Mouse (Mus musculus): ENCODE results near the gene Rbfox3. TPM values are rescaled to one million over a fixed set of nuclear protein-coding genes. Genes with fewer than 3 reads are reported as not detected.
"Not testable (repeated sequence)": the region's sequence is repeated elsewhere in the genome, so short reads cannot be mapped to it uniquely, and the experiment has no call there.

Rbfox3 gene
- polyA plus RNA-seq, 1 experiment: not detected

- Histone ChIP-seq H3K27ac (ENCODE audit: insufficient read depth, low read depth, low read length) (no peak overlapping the region), H3K4me1 (ENCODE audit: control insufficient read depth, insufficient read depth, low read length) (no peaks in the 10 kb centered on the region), H3K4me3 (ENCODE audit: insufficient read depth, low read length) (no peak overlapping the region)
- TF ChIP-seq CTCF (IDR thresholded peaks at IDR 0.05; ENCODE audit: low read depth, low read length): no peak
- no peak for TF ChIP-seq POLR2A (IDR thresholded peaks at IDR 0.05; ENCODE audit: borderline replicate concordance, low read depth, low read length)
Observed at GRCm38 (mm10) chr11:118794856-118795602, 116.4 kb downstream of the Rbfox3 start.

- TF ChIP-seq POLR2A (IDR thresholded peaks at IDR 0.05; ENCODE audit: borderline replicate concordance, low read depth, low read length) (no peak), CTCF (IDR thresholded peaks at IDR 0.05; ENCODE audit: low read depth, low read length) (no peak)
- Histone ChIP-seq H3K27ac (ENCODE audit: insufficient read depth, low read depth, low read length) (no peak overlapping the region), H3K4me1 (ENCODE audit: control insufficient read depth, insufficient read depth, low read length) (no peaks in the 10 kb centered on the region), H3K4me3 (ENCODE audit: insufficient read depth, low read length) (no peak overlapping the region)
Observed at GRCm38 (mm10) chr11:118793639-118794021, 117.8 kb downstream of the Rbfox3 start.

GRCm38 (mm10) chr11:118792916-118793638 lies 118.3 kb downstream of the Rbfox3 start:
- TF ChIP-seq CTCF (IDR thresholded peaks at IDR 0.05; ENCODE audit: low read depth, low read length) (no peak), POLR2A (IDR thresholded peaks at IDR 0.05; ENCODE audit: borderline replicate concordance, low read depth, low read length) (no peak)
- Histone ChIP-seq H3K27ac (ENCODE audit: insufficient read depth, low read depth, low read length) (no peak overlapping the region), H3K4me1 (ENCODE audit: control insufficient read depth, insufficient read depth, low read length) (no peaks in the 10 kb centered on the region), H3K4me3 (ENCODE audit: insufficient read depth, low read length) (no peak overlapping the region)

- H3K4me1 ChIP-seq (ENCODE audit: control insufficient read depth, insufficient read depth, low read length): no peaks in the 10 kb centered on the region
- no peak for TF ChIP-seq POLR2A (IDR thresholded peaks at IDR 0.05; ENCODE audit: borderline replicate concordance, low read depth, low read length)
- no peak for TF ChIP-seq CTCF (IDR thresholded peaks at IDR 0.05; ENCODE audit: low read depth, low read length)
- no peak overlapping the region for H3K4me3 ChIP-seq (ENCODE audit: insufficient read depth, low read length)
- H3K27ac ChIP-seq (ENCODE audit: insufficient read depth, low read depth, low read length): no peak overlapping the region
Observed at GRCm38 (mm10) chr11:118792163-118792915, 119.1 kb downstream of the Rbfox3 start.

- no peak overlapping the region for H3K27ac ChIP-seq (ENCODE audit: insufficient read depth, low read depth, low read length)
Observed at GRCm38 (mm10) chr11:118791391-118791790, 120.0 kb downstream of the Rbfox3 start.

GRCm38 (mm10) chr11:118788091-118788490 lies 123.3 kb downstream of the Rbfox3 start:
- TF ChIP-seq CTCF (IDR thresholded peaks at IDR 0.05; ENCODE audit: low read depth, low read length) (no peak), POLR2A (IDR thresholded peaks at IDR 0.05; ENCODE audit: borderline replicate concordance, low read depth, low read length) (no peak)
- H3K4me1 ChIP-seq (ENCODE audit: control insufficient read depth, insufficient read depth, low read length): no peaks in the 10 kb centered on the region
- H3K4me3 ChIP-seq (ENCODE audit: insufficient read depth, low read length): no peak overlapping the region

More at GRCm38 (mm10) chr11:118791391-118791790, 120.0 kb downstream of the Rbfox3 start:
- Histone ChIP-seq H3K4me1 (ENCODE audit: control insufficient read depth, insufficient read depth, low read length) (no peaks in the 10 kb centered on the region), H3K4me3 (ENCODE audit: insufficient read depth, low read length) (no peak overlapping the region)
- no peak for TF ChIP-seq POLR2A (IDR thresholded peaks at IDR 0.05; ENCODE audit: borderline replicate concordance, low read depth, low read length)
- no peak for TF ChIP-seq CTCF (IDR thresholded peaks at IDR 0.05; ENCODE audit: low read depth, low read length)

GRCm38 (mm10) chr11:118782677-118783076 lies 128.7 kb downstream of the Rbfox3 start:
- Histone ChIP-seq H3K27ac (ENCODE audit: insufficient read depth, low read depth, low read length) (no peak overlapping the region), H3K4me3 (ENCODE audit: insufficient read depth, low read length) (no peak overlapping the region)
- TF ChIP-seq POLR2A (IDR thresholded peaks at IDR 0.05; ENCODE audit: borderline replicate concordance, low read depth, low read length) (no peak), CTCF (IDR thresholded peaks at IDR 0.05; ENCODE audit: low read depth, low read length) (no peak)

More at GRCm38 (mm10) chr11:118788091-118788490, 123.3 kb downstream of the Rbfox3 start:
- no peak overlapping the region for H3K27ac ChIP-seq (ENCODE audit: insufficient read depth, low read depth, low read length)

GRCm38 (mm10) chr11:118775753-118776152 lies 135.6 kb downstream of the Rbfox3 start:
- H3K4me1 ChIP-seq (ENCODE audit: control insufficient read depth, insufficient read depth, low read length): no peaks in the 10 kb centered on the region
- no peak overlapping the region for H3K4me3 ChIP-seq (ENCODE audit: insufficient read depth, low read length)
- TF ChIP-seq POLR2A (IDR thresholded peaks at IDR 0.05; ENCODE audit: borderline replicate concordance, low read depth, low read length) (no peak), CTCF (IDR thresholded peaks at IDR 0.05; ENCODE audit: low read depth, low read length) (no peak; the same call in 1 of the 2 replicates)
- no peak overlapping the region for H3K27ac ChIP-seq (ENCODE audit: insufficient read depth, low read depth, low read length)

More at GRCm38 (mm10) chr11:118782677-118783076, 128.7 kb downstream of the Rbfox3 start:
- H3K4me1 ChIP-seq (ENCODE audit: control insufficient read depth, insufficient read depth, low read length): no peaks in the 10 kb centered on the region

- H3K4me1 ChIP-seq (ENCODE audit: control insufficient read depth, insufficient read depth, low read length); H3K4me3 ChIP-seq (ENCODE audit: insufficient read depth, low read length); H3K27ac ChIP-seq (ENCODE audit: insufficient read depth, low read depth, low read length): not testable (repeated sequence)
Observed at GRCm38 (mm10) chr11:118774777-118775176, 136.6 kb downstream of the Rbfox3 start.

All from bone marrow macrophage, adult 2 months (primary cell).